13 mouse cellular contexts compared by ENCODE assay signal in genomic region chr13:107362806-107363687, GRCm38 (mm10).
DNase-seq lines count a peak whose midpoint lies in the region; ATAC-seq lines count a peak whose summit lies in the region.
"Had no signal": no experiment of that assay in that cellular context is flagged by ENCODE, and none has a peak within 500 bp of the region (broad histone marks: within the 10 kb centered on the region; RNA-seq: fewer than 3 reads in every experiment).

No protein-coding gene starts in this region.

- ATAC-seq in cerebellum, adult (ENCODE audit: insufficient number of reproducible peaks, low FRiP score, low TSS enrichment), result peak; percentile 52; the same call in 1 of the 2 replicates
- no peak for ATAC-seq in heart, embryonic 11.5 days (replicated peaks; ENCODE audit: insufficient number of reproducible peaks, low FRiP score, low TSS enrichment)
- no peak for ATAC-seq in liver, embryonic 12.5 days
- ATAC-seq: intestine, postnatal 0 days had no signal

- no peaks in the 10 kb centered on the region for H3K27me3 ChIP-seq in heart, embryonic 11.5 days (ENCODE audit: control insufficient read depth, insufficient read depth, low read length)
- H3K27me3 ChIP-seq in liver, embryonic 12.5 days (replicated peaks), result no peaks in the 10 kb centered on the region
- H3K27me3 ChIP-seq: embryonic facial prominence, embryonic 13.5 days had no signal

- WGBS in heart, embryonic 11.5 days (ENCODE audit: insufficient replicate concordance), result 72% methylated on average over 8 of the region's 8 CpGs
- 56% methylated on average over 8 of the region's 8 CpGs for WGBS in liver, embryonic 12.5 days (ENCODE audit: insufficient replicate concordance)

- H3K4me2 ChIP-seq in heart, embryonic 11.5 days, result no peak overlapping the region
- no peak overlapping the region for H3K4me2 ChIP-seq in liver, embryonic 12.5 days
- H3K4me2 ChIP-seq: embryonic facial prominence, embryonic 13.5 days; liver, embryonic 11.5 days had no signal

- H3K4me3 ChIP-seq in heart, embryonic 11.5 days (ENCODE audit: low read depth, low read length), result no peak overlapping the region
- H3K4me3 ChIP-seq in liver, embryonic 12.5 days, result no peak overlapping the region
- H3K4me3 ChIP-seq: embryonic facial prominence, embryonic 13.5 days had no signal

- H3K9ac ChIP-seq in heart, embryonic 11.5 days (ENCODE audit: low read depth, low read length), result no peak overlapping the region
- no peak overlapping the region for H3K9ac ChIP-seq in liver, embryonic 12.5 days
- H3K9ac ChIP-seq: embryonic facial prominence, embryonic 13.5 days had no signal

- intact Hi-C loops in heart, postnatal 10 days (cut with DNase I), result no loop called here

- no peaks in the 10 kb centered on the region for H3K36me3 ChIP-seq in heart, embryonic 11.5 days (ENCODE audit: control insufficient read depth, insufficient read depth, low read length)
- no peaks in the 10 kb centered on the region for H3K36me3 ChIP-seq in liver, embryonic 12.5 days
- H3K36me3 ChIP-seq: embryonic facial prominence, embryonic 13.5 days had no signal

- DNase-seq in cerebellum, adult 9-10 months, result no peak
- DNase-seq in heart, postnatal 10 days, result peak; percentile 43 to 51
- peak; percentile 46 to 51 for DNase-seq in layer of hippocampus, postnatal 14 days (ENCODE audit: low spot score in 2 of 2)
- no peak for DNase-seq in layer of hippocampus, postnatal 36 days
- DNase-seq in adipocyte (ENCODE audit: low spot score), result peak; percentile 53
- DNase-seq: right cerebral cortex, adult 18-20 months; thymus, adult 18-20 months had no signal

- H3K9me3 ChIP-seq in heart, embryonic 11.5 days (replicated peaks; ENCODE audit: control insufficient read depth, low read length), result no peaks in the 10 kb centered on the region
- H3K9me3 ChIP-seq in liver, embryonic 12.5 days (replicated peaks), result no peaks in the 10 kb centered on the region
- H3K9me3 ChIP-seq: embryonic facial prominence, embryonic 13.5 days had no signal

- H3K4me1 ChIP-seq in heart, embryonic 11.5 days (ENCODE audit: control insufficient read depth, insufficient read depth, low read length), result no peaks in the 10 kb centered on the region
- H3K4me1 ChIP-seq in liver, embryonic 12.5 days, result no peaks in the 10 kb centered on the region
- H3K4me1 ChIP-seq: embryonic facial prominence, embryonic 13.5 days had no signal

- H3K27ac ChIP-seq in heart, embryonic 11.5 days (ENCODE audit: low read depth, low read length), result no peak overlapping the region
- no peak overlapping the region for H3K27ac ChIP-seq in liver, embryonic 12.5 days
- H3K27ac ChIP-seq: embryonic facial prominence, embryonic 13.5 days had no signal

Comparison
In these comparisons a context has a peak if more than half of its experiments do, and no peak if none do; other contexts are left out.
1. DNase-seq: peak in heart, postnatal 10 days (2 of 2), layer of hippocampus, postnatal 14 days (2 of 2) and adipocyte (single experiment); none in cerebellum, adult 9-10 months (single experiment) and layer of hippocampus, postnatal 36 days (0 of 2).